In the genomic region with DNA sequence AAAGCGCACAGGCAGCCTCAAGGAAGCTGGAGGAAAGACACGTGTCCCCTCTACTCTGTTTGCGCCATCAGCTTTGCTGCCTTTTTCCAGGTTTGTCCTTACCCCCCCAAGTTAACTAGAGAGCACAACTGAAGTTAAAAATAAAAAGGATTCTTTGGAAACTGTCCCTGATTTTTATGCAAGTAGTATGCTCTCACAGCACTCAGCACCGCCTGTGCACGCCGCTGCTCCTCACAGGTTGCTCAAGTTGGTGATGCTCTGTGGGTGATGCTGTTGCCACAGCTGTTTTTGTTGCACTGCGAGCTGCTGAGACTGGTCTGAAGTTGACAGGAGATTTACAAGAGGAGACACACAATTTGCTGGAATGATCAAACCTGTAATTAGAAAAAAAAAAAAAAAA, we compare ENCODE assay signal across 13 mouse cellular contexts.
"Had no signal": no experiment of that assay in that cellular context is flagged by ENCODE, and none has a peak within 500 bp of the region (broad histone marks: within the 10 kb centered on the region; RNA-seq: fewer than 3 reads in every experiment).

No protein-coding gene starts in this region.

- DNase-seq: lung, adult 18-20 months; lung, embryonic 14.5 days; lung, postnatal 10 days; lung, postnatal 4 days; midbrain, embryonic 14.5 days; retina, postnatal 1 day; right cerebral cortex, adult 18-20 months; right cerebral cortex, postnatal 25 days; right cerebral cortex, postnatal 4 days; spleen, adult 18-20 months; thymus, adult 2 months; thymus, postnatal 25 days; thymus, postnatal 4 days had no signal
